Mouse (Mus musculus) liver, adult 2 months (tissue): ENCODE results near the gene Maz.

Experiments used
- CTCF ChIP-seq: fragments of 200-500 bp; IDR thresholded peaks from 2 replicates; pipeline ENCODE4 v1.5.1; 2011; ENCODE audit warnings: low read depth, low read length, control low read depth
- POLR2A ChIP-seq: fragments of 200-500 bp; IDR thresholded peaks from 2 replicates; pipeline ENCODE4 v1.6.1; 2011; ENCODE audit warnings: low read length, control low read depth; ENCODE audit not compliant: insufficient read depth; ENCODE audit errors: extremely low read depth

- no peak for TF ChIP-seq POLR2A
- no peak for TF ChIP-seq CTCF
These were observed 51.1 kb downstream of the Maz start, which contains the start of gene Cdipt for GRCm38 (mm10) chr7:126975893-126975949.
